Mouse (Mus musculus): Measurements from ENCODE around the gene Lgals2.

The Lgals2 gene

DNA sequence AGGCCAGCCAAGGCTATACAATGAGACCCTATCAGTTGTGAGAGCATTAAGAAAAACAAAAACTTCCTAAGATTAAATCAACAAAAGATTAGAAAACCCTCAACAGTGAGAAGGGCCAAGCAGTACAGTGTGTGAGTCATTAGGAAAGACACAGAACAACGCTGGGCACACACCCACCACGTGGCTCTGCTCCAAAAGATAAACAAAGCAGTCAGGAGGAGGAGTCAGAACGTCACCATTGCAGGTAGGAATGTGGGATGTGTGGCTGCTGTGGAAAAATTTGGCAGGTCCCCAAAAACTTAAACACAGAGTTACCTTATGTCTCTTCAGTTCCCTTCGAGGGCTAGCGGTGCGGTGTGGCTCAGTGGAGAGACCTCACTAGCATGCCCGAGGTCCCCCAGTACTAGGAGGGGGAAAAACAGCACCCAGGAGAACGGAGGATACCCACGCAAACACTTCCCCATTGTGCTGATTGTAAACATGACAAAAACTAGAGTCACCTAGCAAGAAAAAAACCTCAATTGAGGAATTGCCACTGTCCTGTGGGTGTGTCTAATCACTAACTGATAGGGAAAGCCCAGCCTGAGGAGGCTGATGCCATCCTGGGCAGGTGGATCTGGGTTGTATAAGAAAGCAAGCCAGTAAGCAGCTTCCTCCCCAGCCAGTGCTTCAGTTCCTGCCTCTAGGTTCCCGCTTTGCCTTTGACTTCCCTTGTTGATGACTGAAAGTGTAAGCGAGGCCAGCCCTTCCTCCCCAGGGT, 39.8 kb downstream of the Lgals2 start:
- in situ Hi-C loops (cut with MboI, MseI) = no loop called here

DNA sequence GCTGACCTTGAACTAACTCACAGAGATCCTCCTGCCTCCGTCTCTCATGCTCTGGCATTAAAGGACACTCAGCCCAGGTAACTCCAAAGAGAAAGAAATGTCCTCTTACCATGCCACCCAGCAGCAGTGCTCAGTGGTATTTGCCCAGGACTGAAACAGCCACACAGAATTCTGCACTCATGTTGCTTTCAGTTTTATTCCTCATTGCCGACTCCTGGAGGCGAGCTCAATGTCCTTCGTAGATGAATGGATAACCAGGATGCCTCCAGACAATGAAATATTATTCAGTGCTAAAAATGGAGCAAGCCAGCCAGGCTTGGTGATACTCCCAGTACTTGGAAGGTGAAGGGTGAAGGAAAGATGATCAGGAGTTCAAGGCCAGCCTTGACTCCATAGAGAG, 41.7 kb downstream of the Lgals2 start:
- in situ Hi-C loops (cut with MboI, MseI) = no loop called here

DNA sequence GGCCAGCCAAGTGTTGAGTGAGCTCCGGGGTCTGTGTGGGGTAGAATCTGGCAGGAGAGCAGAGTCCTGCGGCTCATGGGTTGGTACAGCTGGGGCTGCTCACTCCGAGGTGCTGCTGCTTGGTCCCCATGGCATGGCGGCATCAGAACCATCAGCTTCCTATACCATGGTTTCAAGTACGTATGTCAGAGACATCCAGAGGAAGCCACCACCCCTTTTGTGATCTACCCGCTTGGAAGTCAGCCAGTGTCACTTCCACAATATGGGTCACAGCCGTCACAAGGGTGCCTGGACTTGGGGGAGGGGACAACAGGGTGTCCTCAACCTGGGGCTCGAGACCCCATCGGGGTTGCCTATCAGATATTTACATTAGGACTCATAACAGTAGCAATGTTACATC, 45.2 kb downstream of the Lgals2 start:
- in situ Hi-C loops (cut with MboI, MseI) = no loop called here

DNA sequence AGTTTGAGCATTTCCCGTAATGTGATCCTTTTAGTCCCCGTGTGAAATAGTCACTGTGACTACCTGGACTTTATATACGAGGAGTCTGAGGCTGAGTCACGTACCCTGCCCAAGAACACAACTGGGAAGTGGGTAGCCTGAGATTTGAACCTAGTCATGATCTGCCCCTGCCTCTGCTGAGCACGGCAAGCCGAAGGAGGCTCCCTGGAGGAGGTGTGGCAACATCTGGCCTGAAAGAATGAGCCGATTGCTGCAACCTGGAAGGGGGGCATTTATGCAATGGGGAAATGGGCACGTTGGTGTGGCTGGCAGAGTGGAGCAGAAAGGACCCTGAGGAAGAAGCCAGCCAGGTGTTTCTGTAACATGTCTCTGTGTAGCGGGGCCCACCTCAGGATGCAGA, 45.6 kb downstream of the Lgals2 start:
- in situ Hi-C loops (cut with MboI, MseI) = no loop called here

DNA sequence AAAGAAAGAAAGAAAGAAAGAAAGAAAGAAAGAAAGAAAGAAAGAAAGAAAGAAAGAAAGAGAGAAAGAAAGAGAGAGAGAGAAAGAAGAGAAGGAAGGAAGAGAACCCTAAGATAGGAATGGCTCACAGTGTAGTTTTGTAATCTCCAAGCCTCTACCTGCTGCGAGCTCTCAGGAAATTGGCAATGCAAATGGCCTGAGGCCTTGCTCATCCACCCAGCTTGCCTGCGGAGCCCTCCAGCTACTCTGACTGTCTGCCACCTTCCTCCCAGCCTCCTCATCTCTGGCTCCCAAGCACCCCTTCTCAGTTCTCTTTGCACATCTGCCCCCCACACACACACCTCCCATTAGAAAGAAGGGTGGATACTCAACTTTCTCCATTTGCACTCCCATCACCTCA, 46.3 kb downstream of the Lgals2 start:
- in situ Hi-C loops (cut with MboI, MseI) = no loop called here

DNA sequence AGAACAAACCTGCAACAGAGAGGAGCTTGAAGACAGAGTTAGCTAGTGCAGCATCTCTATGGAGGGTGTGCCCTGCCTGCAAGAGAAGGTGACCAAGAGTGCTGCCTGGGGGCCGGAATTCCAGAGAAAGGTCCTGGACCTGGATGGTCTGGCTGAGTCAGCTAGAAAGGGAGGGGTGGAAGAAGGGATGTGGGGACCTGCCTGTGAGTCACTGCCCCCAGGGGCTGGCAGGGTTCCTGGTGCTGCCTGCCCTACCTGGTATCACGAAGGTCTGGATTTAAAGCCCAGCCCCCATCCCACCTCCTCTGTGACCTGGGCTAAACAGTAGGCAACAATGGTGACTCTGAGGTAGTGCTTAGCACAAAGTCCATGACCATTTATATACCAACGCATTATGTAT, 48.2 kb downstream of the Lgals2 start:
- in situ Hi-C loops (cut with MboI, MseI) = no loop called here

DNA sequence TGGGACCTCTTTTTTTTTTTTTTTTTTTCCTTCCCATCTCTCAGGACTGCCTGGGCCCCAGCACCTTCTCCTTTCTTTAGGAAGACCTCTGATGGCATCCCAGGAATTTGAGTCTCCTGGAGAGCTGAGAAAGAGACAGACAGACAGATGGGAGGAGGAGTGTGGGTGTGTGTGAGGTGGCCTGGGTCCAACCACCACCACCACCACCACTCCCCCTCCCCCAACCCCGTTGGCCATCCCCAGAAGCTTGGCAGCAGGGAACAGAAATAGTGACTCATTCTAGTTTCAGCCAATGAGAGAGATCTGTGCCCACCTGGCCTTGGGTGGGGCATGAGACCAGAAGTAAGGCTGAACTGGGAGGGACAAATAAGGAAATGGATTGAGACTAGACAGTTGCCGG, 48.7 kb downstream of the Lgals2 start:
- in situ Hi-C loops (cut with MboI, MseI) = no loop called here

DNA sequence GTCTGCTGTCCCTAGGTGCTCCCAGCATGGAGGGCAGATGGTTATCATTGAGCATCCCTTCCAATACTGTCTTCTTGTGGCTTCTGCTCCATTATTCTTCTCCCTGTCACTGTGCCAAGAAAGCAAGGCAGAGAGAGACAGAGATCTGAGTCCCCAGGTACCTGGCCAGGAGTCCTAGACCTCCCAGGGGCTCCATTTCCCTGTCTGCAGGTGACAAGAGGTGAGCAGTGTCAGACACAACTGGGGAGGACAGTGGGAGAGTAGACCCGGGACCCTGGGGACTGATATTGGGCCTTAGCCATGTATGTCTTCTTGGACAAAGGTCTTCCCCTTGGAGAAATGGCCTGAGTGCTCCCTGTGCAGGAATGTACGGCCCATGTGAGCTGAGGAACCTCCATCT, 50.0 kb downstream of the Lgals2 start:
- in situ Hi-C loops (cut with MboI, MseI) = no loop called here

DNA sequence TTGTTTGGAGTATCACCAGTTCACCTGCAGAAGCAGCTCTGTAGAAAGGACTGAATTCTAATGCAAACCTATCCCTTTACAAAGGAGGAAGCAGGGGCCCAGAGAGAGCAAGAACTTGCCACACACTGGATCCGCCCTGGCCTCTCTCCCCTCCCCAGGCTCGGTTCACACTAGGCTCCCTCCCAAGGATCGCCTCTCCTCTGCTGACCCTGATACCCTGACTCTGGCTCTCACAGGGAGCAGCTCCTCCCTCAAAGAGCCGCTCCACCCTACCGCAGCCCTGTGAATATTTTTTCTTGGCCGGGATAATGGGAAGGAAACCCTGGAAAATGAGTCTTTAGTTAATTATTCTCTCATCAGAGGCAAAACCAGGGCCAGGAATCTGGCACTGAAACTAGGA, 51.0 kb downstream of the Lgals2 start:
- in situ Hi-C loops (cut with MboI, MseI) = no loop called here

DNA sequence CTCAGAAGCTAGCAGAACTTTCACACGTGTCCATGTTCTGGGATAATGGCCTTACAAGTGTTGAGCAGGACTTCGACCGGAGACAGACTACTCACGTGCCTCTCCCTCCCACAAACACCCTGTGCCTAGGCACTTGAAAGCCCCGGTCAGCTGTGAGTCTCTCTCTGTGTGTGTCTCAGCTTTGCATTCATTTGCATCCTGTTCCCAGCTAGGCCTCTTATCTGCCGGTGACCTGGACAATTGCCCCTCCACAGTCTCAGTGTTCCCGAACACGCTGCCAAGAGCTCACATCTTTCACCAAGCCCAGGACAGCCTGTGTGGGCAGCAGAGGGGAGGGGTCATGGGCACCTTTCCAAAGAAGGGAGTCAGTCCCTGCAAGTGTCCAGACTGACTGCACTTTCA, 51.8 kb downstream of the Lgals2 start:
- in situ Hi-C loops (cut with MboI, MseI) = no loop called here

DNA sequence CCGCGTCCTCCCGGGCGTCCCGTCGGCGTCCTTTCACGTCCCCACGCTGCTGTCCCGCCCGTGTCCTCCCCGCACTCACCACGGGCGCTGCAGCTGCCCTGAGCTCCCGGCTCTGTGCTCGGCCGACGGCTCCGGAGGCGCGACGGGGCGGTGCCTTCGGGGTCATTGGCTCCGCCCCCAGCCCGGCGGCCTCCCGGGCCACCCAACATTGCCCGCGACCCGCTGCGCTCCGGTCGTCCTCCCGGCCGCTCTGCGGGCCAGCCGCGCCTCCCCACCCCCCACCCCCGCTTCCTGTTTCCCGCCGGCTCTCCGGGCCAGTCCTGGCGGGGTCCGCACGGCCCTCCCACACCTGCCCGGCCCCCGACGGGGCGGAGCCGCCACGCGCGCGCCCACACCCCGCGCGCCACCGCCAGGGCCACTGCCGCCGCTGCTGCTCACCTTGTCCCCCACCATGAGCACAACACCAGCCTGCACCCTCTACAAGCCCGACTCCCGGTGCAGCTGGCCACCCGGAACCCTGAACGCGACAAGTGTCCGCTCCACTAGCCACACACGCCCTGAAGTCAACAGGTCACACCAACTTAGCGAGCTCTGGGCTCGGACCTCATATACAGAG, 52.4 kb downstream of the Lgals2 start, which contains the start of gene Card10:
Gene Card10, minus strand, starts transcription at position 267 of the 616 bp plus-strand sequence.
- in situ Hi-C loops (cut with MboI, MseI) = no loop called here

DNA sequence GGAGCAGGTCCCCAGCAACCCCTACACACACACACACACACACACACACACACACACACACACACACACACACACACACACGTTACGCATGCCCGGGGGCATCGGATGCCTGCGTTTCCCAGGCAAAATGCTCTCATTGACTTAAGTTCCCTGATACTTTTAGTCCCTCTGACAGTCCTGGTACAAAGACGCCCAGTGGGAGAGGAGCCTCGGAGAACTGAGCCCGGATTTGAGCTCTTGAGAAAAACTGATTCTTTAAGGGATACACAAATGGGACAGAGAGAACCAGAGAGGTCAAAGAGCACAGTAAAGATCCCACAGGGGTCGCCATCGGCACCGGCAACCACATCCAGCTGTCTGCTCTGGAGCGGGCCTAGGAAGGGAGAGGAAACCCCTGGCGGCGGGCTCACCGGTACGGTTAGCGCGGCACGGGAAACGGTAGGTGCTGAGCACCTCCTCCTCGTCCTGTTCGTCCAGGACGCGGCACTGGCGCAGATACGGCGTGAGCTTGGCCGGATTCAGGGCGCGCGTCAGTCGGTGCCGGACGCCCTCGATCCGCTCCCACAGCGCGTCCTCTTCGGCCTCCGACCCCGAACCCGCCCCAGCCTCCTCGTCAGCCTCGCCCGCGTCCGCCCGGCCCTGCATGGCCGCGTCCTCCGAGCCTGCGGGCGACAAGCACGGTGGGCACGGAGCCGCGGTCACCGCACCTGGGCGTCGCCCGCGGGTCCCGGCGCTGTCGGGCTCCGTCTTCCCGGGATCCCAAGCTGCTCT, 53.2 kb downstream of the Lgals2 start:
- in situ Hi-C loops (cut with MboI, MseI) = no loop called here

DNA sequence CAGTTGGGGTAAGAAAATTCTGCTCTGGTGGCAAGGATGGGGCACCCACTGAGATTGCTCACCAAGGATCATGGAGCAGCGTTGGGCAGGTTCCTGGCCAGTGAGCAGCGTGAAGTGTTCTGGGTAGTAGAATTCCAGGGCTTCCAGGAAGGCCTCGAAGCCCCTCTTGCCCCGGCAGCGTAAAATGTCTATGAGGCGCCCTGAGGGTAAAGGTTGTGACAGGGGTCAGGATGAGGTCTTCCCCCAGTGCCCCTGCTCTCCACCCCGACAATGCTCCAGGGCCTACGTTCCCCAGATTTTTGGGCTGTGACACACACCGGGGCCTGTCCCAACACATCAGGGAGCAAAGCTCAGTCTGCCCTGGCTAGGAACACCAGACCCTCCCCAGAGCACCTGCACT, 53.8 kb downstream of the Lgals2 start:
- in situ Hi-C loops (cut with MboI, MseI) = no loop called here

Measured in T-helper 2 cell (primary cell).